Mouse (Mus musculus) cerebellum, postnatal 25 days (tissue): ENCODE data around the gene Nos1ap.

Experiments used
- DNase-seq, 2 experiments: peaks; one replicate each; pipeline ENCODE4 v3.0.0; 2021; ENCODE audit warnings: mixed read lengths in 2 of 2

Gene Nos1ap

GRCm38 (mm10) chr1:170409091-170409490, 180.6 kb downstream of the Nos1ap start:
- DNase-seq: no peak

GRCm38 (mm10) chr1:170406921-170407320, 182.7 kb downstream of the Nos1ap start:
- no peak for DNase-seq

GRCm38 (mm10) chr1:170405152-170405551, 184.5 kb downstream of the Nos1ap start:
- DNase-seq: no peak

GRCm38 (mm10) chr1:170402682-170403081, 187.0 kb downstream of the Nos1ap start:
- DNase-seq: no peak

DNA sequence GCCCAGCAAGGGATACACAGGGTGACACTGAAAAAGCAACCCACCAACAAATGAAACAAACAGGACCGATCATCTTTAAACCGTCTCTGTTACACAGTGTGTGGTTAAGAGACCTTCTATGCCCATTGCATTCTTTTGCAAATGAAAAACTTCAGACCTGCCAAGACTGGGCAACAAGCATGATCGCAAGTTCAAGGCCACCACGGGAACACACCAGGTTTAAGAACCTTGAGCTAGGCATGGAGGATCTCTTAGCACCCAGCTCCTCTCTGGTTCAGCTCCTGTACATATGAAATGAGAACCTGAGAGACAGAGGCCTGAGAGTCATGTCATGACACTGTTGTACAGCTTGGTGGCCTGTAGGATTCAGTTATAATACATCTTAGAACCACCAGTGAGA, 190.8 kb downstream of the Nos1ap start:
- DNase-seq: no peak

- DNase-seq: no peak
These were observed 194.6 kb downstream of the Nos1ap start for GRCm38 (mm10) chr1:170395101-170395500.

GRCm38 (mm10) chr1:170394641-170395040, 195.0 kb downstream of the Nos1ap start:
- DNase-seq: no peak

- DNase-seq: no peak
These were observed 196.6 kb downstream of the Nos1ap start for GRCm38 (mm10) chr1:170392771-170393728.

- DNase-seq: peak in 1 of 2 experiments; percentile 34
These were observed 202.3 kb downstream of the Nos1ap start for GRCm38 (mm10) chr1:170387180-170387912.

DNA sequence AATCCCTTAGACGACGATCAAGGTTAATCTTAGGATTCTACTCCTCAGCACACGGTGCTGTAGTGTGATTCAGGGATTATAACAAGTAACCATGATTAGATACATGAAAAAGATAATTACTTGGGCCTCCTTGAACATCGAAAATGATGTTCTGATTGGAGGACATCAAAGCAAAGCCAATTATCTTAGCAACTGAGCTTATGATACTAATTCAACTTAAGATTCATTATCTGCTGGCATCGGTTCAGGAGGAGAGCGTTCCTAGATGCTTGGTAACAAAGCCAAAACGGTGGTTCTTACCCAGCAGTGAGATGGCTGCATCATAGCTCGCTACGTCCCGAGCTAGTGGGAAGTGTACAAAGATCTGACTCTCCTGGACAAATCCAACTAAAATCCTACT, 204.2 kb downstream of the Nos1ap start:
- no peak for DNase-seq

DNA sequence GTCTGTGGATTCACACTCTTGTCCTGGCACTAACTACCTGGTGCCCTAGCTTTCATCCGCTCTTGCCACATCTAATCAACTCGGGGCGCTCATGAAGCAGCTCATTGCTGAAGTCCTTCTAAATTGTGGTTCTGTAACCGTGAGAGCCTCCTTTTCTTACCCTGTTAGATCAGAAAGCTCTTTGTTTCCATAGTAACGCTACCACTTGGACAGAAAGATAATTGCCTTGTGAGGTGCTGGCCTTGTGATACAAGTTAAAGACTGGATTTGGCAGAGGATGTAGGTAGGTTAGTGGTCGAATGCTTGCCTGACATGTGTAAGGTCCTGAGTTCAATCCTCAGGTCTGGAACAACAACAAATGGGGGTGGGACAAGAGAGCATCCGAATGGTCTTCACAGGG, 206.1 kb downstream of the Nos1ap start:
- DNase-seq: no peak

DNA sequence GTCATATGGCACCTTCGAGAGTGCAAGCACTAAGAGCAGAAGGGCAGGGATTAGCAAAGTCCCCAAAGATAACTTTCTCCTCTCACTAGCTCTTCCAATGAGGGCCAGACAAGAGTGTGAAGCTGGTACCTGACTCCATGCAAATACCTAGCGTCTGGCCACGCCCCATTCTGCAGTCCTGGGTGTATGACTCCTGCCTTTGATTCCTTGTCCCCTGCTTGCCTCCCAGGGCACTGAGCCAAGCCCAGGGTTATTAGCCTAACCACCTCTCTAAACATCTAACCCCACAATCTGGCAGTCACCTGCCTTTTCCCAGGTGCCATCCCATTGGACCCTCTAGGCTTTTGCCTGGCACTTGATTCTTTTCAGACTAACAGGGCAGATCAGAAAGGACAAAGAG, 208.2 kb downstream of the Nos1ap start:
- DNase-seq: peak in 1 of 2 experiments; percentile 21

- no peak for DNase-seq
These were observed 209.2 kb downstream of the Nos1ap start for GRCm38 (mm10) chr1:170380505-170380904.

- DNase-seq: no peak
These were observed 213.9 kb downstream of the Nos1ap start for GRCm38 (mm10) chr1:170375721-170376120.

- DNase-seq: no peak
These were observed 215.9 kb downstream of the Nos1ap start for GRCm38 (mm10) chr1:170373750-170374149.

GRCm38 (mm10) chr1:170371191-170371792, 218.4 kb downstream of the Nos1ap start:
- DNase-seq: no peak

GRCm38 (mm10) chr1:170368864-170369263, 220.8 kb downstream of the Nos1ap start:
- DNase-seq: no peak

DNA sequence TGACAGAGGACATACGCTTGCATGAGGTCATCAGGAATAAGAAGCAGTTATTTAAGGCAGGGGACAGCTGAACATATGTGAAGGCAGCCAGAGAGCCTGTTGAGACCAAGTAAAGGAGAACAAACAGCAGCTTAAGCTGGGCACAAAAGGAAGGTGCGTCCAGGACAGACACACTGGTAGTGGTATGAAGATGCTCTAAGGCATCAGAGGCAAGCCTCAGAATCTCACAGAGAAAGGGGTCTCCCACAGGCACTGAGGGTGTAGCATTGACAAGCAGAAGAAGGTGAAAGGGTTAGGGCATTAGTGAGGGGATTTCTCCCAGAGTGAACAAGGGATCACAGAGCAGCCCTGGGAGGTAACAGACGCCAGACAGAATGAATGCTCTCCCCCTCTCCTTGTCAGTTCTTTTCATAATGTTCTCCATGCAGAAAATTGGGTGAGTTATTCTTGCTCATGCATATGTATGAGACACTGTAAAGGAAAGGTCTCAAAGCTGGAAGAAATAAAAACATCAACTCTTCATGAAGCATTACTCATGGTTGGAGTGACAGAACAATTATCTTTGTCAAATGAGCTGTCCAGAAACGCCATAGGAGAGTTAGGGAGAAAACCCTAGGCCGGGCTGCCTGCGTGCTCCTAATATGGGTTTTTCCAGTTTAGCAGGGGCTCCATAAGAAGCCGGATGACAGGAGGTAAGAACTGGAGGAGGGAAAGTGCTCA, 222.5 kb downstream of the Nos1ap start:
- no peak for DNase-seq

DNA sequence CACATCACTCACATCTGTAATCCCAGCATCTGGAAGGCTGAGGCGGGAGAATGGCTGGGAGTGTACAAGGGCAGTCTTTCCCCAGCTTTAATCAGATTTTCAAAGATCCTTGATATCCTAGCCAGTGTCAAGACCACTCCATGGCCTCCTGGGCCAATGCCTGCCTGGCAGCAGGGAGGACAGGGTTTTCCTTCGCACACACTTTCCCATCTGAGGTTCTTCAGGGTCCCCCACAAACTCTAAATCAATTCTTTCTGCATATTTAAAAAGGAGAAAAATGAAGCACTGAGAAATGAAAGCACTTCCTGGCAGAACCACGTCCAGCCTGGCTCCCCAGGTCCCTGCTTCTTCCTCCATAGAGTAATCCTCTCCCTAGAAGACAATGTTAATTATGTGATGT, 225.9 kb downstream of the Nos1ap start:
- no peak for DNase-seq

DNA sequence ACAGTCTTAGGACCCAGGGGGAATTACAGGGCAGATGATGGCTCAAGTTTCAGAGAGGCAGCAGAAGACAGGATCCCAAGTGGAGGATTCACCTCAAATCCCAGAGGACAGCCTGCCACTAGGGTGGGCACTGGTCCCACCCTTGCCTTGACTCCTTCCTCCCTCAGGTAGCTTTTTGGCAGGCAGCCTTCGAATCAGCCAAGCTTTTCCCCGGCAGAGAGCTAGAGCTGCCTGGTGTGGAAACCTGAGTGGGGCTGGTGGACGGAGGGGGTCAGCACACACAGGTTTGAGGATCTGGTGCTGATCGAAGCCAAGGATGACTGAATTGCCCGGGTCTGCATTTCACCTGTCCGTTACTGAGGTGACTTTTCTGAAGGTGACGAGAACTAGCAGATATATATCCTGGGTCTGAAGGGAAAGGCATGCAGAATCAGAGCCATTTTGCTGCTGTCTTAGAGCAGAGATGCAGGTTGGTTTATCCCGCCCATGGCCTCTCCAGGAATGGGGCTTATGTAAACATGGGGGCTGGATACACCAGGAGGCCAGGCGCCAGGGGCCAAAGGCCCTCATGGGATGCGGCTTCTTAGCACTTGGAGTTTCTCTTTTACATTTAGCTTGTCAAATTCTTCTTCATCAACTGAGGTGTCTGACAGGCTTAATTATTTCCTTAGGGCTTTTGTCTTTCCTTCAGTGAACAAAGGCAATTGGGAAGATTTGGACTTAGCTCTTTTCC, 229.3 kb downstream of the Nos1ap start:
- DNase-seq: no peak

DNA sequence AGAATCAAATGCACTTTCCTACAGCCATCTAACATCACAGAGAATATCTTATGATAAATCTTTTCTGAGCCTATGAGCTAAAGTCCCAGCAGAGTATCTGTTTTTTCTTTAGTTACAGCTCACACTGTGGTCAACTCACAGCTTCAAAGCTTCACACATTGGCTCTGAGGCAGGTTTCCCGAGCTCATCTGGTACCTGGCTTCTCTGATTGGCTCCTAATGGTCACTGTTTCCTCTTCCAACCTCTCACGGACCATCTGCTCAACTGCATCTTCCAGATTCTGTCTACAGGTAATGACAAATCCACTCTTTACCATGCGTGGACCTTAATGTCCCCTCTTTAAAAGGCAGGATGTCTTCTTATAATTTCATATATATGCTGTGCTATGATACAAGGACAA, 236.3 kb downstream of the Nos1ap start:
- DNase-seq: peak; percentile 43 to 59

GRCm38 (mm10) chr1:170351080-170351479, 238.6 kb downstream of the Nos1ap start:
- DNase-seq: no peak
